Mouse (Mus musculus) heart, embryonic 10.5 days (tissue): ENCODE data around the gene 1600014C23Rik. TPM values are rescaled to one million over a fixed set of nuclear protein-coding genes. Genes with fewer than 3 reads are reported as not detected.
A peak's percentile ranks its signal among the peaks of the same experiment; 100 is the strongest.

ENCODE experiments used
- DNase-seq: peaks from one replicate; pipeline ENCODE4 v3.0.0-alpha.2; 2017; ENCODE audit warnings: low spot score
- H3K27ac ChIP-seq: fragments of 300-500 bp; sonication (generic); 2 replicates; pipeline ENCODE4 v1.5.1; 2016; ENCODE audit warnings: mild to moderate bottlenecking
- H3K27me3 ChIP-seq: fragments of 300-500 bp; sonication (generic); 2 replicates; pipeline ENCODE4 v1.6.1; 2016; ENCODE audit warnings: mild to moderate bottlenecking; ENCODE audit not compliant: poor library complexity, insufficient read depth, severe bottlenecking
- H3K36me3 ChIP-seq: fragments of 300-500 bp; sonication (generic); 2 replicates; pipeline ENCODE4 v1.6.1; 2016; ENCODE audit warnings: mild to moderate bottlenecking, moderate library complexity
- H3K4me1 ChIP-seq: fragments of 300-500 bp; sonication (generic); 2 replicates; pipeline ENCODE4 v1.6.1; 2016; ENCODE audit warnings: mild to moderate bottlenecking
- H3K4me3 ChIP-seq: fragments of 300-500 bp; sonication (generic); 2 replicates; pipeline ENCODE4 v1.5.1; 2016; ENCODE audit warnings: mild to moderate bottlenecking, moderate library complexity
- H3K9me3 ChIP-seq: fragments of 300-500 bp; sonication (generic); 2 replicates; pipeline ENCODE4 v1.6.1; 2016; ENCODE audit warnings: mild to moderate bottlenecking, moderate library complexity
- WGBS: fragments of 180-500 bp; shearing (Covaris S2); methylation state at CpG from one replicate; pipeline ENCODE4 v1.1.7; 2016; 5-methylcytosine and 5-hydroxymethylcytosine counted together
- polyA plus RNA-seq: library from polyadenylated mRNA; unstranded; fragments of >200 nt; fragmentation: Nextera tagmentation; extraction: Ambion mirVana; gene quantifications from 2 replicates; pipeline ENCODE4 v1.2.1, GENCODE M21; 2016

1600014C23Rik gene
- polyA plus RNA-seq, 1 experiment from 2014 or later = not detected

- Histone ChIP-seq H3K36me3 (no peaks in the 10 kb centered on the region), H3K4me3 (no peak overlapping the region)
- 27% methylated on average over 3 of the region's 3 CpGs for WGBS
These were observed 23.8 kb downstream of the 1600014C23Rik start for GRCm38 (mm10) chr17:45709829-45710228.

GRCm38 (mm10) chr17:45708179-45708578 lies 25.5 kb downstream of the 1600014C23Rik start:
- Histone ChIP-seq H3K4me1 (peaks cover 27% of the 10 kb centered on the region), H3K36me3 (no peaks in the 10 kb centered on the region), H3K27ac (no peak overlapping the region), H3K27me3 (no peaks in the 10 kb centered on the region), H3K4me3 (no peak overlapping the region), H3K9me3 (no peaks in the 10 kb centered on the region)
- no peak for DNase-seq
- 77% methylated on average over 8 of the region's 8 CpGs for WGBS

More at GRCm38 (mm10) chr17:45709829-45710228, 23.8 kb downstream of the 1600014C23Rik start:
- no peak overlapping the region for H3K27ac ChIP-seq
- DNase-seq = no peak
- H3K27me3 ChIP-seq = no peaks in the 10 kb centered on the region
- no peaks in the 10 kb centered on the region for H3K9me3 ChIP-seq
- peaks cover 26% of the 10 kb centered on the region for H3K4me1 ChIP-seq

DNA sequence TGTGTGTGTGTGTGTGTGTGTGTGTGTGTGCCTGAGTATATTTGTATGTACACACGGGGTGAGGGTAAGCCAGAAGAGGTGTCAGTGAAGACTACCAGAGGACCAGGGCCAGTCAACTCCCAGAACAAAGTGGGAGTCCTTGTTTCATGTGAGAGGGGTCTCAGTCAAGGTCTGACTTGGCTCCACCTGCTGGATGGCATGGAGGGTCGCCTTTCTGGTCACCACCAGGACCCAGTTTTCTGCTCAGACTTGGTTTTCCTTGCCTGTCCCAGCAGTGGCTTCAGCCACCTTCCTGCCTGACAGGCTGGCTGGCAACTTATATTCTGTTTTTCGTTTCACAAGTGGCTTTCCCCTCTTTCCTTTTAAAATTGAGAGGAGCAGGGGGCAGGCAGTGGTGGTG lies 26.3 kb downstream of the 1600014C23Rik start:
- H3K36me3 ChIP-seq = no peaks in the 10 kb centered on the region
- H3K4me3 ChIP-seq = no peak overlapping the region
- WGBS = 19% methylated on average over 3 of the region's 3 CpGs
- H3K4me1 ChIP-seq = peaks cover 27% of the 10 kb centered on the region
- no peak for DNase-seq
- no peak overlapping the region for H3K27ac ChIP-seq
- no peaks in the 10 kb centered on the region for H3K27me3 ChIP-seq
- H3K9me3 ChIP-seq = no peaks in the 10 kb centered on the region

GRCm38 (mm10) chr17:45706796-45707195 lies 26.8 kb downstream of the 1600014C23Rik start:
- H3K36me3 ChIP-seq = no peaks in the 10 kb centered on the region
- H3K4me3 ChIP-seq = no peak overlapping the region
- no peak for DNase-seq
- no peak overlapping the region for H3K27ac ChIP-seq
- peaks cover 23% of the 10 kb centered on the region for H3K4me1 ChIP-seq
- no peaks in the 10 kb centered on the region for H3K9me3 ChIP-seq
- no peaks in the 10 kb centered on the region for H3K27me3 ChIP-seq
- WGBS = 69% methylated on average over 5 of the region's 5 CpGs

GRCm38 (mm10) chr17:45703187-45703586 lies 30.5 kb downstream of the 1600014C23Rik start:
- no peak for DNase-seq
- Histone ChIP-seq H3K27ac (no peak overlapping the region), H3K9me3 (no peaks in the 10 kb centered on the region), H3K4me3 (no peak overlapping the region), H3K36me3 (peaks cover 8% of the 10 kb centered on the region), H3K4me1 (peaks cover 36% of the 10 kb centered on the region), H3K27me3 (no peaks in the 10 kb centered on the region)
- WGBS = 60% methylated on average over 7 of the region's 7 CpGs

DNA sequence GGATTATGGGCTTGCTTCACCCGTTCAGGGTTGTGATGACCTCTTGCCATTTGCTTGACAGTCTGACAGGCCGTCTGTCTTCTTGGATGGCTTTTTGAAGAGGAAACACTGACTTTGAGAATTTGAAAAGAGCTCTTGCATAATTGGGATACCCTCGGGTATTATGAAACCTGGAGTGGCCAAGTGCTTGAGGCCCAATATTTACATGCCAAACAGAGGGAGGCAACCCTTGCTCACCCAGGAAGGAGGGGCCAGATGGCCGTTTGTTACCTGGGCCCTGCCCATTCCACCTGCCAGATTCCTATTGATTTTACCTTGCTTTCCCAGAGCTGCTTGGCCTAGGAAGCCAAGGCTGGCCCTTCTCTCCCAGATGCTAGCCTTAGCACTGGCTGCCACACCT lies 31.4 kb downstream of the 1600014C23Rik start:
- Histone ChIP-seq H3K27me3 (no peaks in the 10 kb centered on the region), H3K4me1 (peaks cover 32% of the 10 kb centered on the region), H3K4me3 (no peak overlapping the region), H3K36me3 (peaks cover 16% of the 10 kb centered on the region), H3K9me3 (no peaks in the 10 kb centered on the region), H3K27ac (no peak overlapping the region)
- DNase-seq = no peak
- WGBS = 64% methylated on average over 4 of the region's 4 CpGs

- no peaks in the 10 kb centered on the region for H3K9me3 ChIP-seq
- no peak overlapping the region for H3K4me3 ChIP-seq
- peaks cover 26% of the 10 kb centered on the region for H3K36me3 ChIP-seq
- H3K27ac ChIP-seq = peak overlapping the region; percentile 87
- no peaks in the 10 kb centered on the region for H3K27me3 ChIP-seq
- no peak for DNase-seq
- WGBS = 63% methylated on average over 9 of the region's 9 CpGs
- H3K4me1 ChIP-seq = peaks cover 34% of the 10 kb centered on the region
These were observed 32.4 kb downstream of the 1600014C23Rik start for GRCm38 (mm10) chr17:45701236-45701591.

DNA sequence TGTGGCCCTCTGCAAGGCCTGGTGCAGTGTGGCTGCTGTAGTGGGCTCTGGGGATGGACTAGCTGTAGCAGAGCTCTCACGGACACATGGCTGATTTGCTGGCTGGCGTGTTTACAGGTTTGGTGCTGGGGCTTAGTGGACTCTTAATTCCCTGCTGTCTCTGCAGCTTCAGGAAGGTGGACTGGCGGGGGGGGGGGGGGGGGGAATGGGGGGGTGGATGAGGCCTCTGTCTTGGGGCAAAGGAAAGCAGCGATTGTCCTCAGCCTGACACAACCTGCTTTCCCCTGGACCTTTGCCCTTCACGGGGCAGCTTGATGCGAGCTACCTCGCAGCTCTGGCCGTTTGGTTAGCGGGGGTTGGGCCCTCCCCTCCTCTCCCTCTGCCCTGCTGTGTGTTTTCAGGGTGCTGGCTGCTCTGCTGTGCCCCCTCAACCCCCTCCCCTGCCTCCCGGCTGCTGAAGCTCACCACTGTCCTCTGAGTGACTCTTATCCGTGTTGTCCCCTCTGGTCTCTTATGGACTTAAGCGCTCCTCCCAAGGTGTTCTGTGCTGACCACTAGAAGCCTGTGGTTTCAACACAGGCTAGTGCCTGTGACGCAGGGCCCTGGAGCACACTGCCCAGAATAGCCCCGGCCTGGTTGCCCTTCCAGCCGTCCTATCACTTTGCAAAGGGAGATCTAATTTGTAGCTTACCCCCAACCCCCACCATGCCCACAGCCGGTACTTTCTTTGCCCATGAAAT lies 33.0 kb downstream of the 1600014C23Rik start:
- 42% methylated on average over 10 of the region's 16 CpGs for WGBS
- H3K4me3 ChIP-seq = no peak overlapping the region; the same call in 1 of the 2 replicates
- H3K27me3 ChIP-seq = no peaks in the 10 kb centered on the region
- no peaks in the 10 kb centered on the region for H3K9me3 ChIP-seq
- no peak for DNase-seq
- H3K27ac ChIP-seq = peak overlapping the region; percentile 87
- peaks cover 36% of the 10 kb centered on the region for H3K4me1 ChIP-seq
- H3K36me3 ChIP-seq = peaks cover 27% of the 10 kb centered on the region

DNA sequence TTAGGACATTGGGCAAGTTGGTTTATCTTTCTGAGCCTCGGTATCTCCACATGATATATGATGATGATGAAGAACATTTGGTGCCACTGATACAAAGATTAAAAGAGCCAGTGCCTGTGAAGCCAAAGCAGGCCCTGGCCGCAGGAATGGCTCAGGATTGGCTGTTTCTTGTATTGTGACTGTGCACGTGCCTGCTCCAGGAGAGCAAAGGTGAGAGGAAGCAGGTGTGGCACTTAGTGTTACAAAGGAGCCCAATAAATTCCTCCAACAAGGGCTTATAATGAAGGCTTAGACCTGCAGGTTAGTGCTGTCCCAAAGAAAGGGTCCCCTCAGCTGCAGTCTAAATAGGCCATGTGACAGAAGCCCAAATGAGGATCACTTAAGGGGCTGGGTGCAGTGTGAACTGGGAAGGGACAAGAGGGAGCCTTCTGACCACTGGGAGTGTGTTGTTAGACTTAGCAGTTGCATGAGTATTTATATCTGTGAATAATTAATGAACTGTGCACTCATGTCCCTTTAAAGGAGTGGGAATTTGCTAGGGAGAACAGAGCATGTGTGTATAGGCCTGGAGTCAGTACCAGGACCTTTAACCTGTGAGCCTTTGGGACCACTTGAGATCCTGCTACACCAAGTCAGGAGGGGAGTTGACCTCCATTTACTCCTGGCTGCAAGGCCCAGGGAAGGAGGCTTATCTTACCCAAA lies 34.5 kb downstream of the 1600014C23Rik start:
- H3K4me3 ChIP-seq = no peak overlapping the region
- DNase-seq = no peak
- 89% methylated on average over 3 of the region's 3 CpGs for WGBS
- no peak overlapping the region for H3K27ac ChIP-seq
- peaks cover 30% of the 10 kb centered on the region for H3K36me3 ChIP-seq
- H3K4me1 ChIP-seq = peaks cover 44% of the 10 kb centered on the region
- H3K9me3 ChIP-seq = no peaks in the 10 kb centered on the region
- H3K27me3 ChIP-seq = no peaks in the 10 kb centered on the region

- Histone ChIP-seq H3K4me1 (peaks cover 52% of the 10 kb centered on the region), H3K4me3 (no peak overlapping the region), H3K27me3 (no peaks in the 10 kb centered on the region), H3K36me3 (peaks cover 30% of the 10 kb centered on the region), H3K27ac (no peak overlapping the region), H3K9me3 (no peaks in the 10 kb centered on the region)
- 87% methylated on average over 6 of the region's 6 CpGs for WGBS
- DNase-seq = no peak
These were observed 35.3 kb downstream of the 1600014C23Rik start for GRCm38 (mm10) chr17:45698368-45698767.

DNA sequence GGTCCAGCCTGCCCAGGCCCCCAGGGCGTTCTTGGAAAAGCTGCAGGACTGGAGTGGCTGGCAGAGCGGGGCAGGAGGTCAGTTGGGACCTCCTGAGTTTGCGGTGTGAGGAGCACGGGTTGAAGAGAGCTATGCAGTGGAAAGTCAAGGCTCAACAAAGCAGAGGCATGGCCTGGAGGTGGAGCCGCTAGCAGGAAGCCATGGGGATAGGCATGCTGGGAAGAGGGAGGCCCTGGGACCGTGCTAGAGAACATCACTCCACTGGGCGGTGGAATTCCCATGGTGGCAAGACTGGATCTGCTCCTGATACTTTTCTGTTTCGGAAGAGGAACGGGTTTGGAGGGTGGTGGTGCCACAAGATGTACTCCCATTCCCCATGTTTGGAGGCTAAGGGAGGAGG lies 36.7 kb downstream of the 1600014C23Rik start:
- Histone ChIP-seq H3K4me3 (no peak overlapping the region), H3K36me3 (peaks cover 30% of the 10 kb centered on the region), H3K27ac (no peak overlapping the region), H3K9me3 (no peaks in the 10 kb centered on the region), H3K27me3 (no peaks in the 10 kb centered on the region), H3K4me1 (peaks cover 66% of the 10 kb centered on the region)
- DNase-seq = no peak
- WGBS = 87% methylated on average over 9 of the region's 9 CpGs

DNA sequence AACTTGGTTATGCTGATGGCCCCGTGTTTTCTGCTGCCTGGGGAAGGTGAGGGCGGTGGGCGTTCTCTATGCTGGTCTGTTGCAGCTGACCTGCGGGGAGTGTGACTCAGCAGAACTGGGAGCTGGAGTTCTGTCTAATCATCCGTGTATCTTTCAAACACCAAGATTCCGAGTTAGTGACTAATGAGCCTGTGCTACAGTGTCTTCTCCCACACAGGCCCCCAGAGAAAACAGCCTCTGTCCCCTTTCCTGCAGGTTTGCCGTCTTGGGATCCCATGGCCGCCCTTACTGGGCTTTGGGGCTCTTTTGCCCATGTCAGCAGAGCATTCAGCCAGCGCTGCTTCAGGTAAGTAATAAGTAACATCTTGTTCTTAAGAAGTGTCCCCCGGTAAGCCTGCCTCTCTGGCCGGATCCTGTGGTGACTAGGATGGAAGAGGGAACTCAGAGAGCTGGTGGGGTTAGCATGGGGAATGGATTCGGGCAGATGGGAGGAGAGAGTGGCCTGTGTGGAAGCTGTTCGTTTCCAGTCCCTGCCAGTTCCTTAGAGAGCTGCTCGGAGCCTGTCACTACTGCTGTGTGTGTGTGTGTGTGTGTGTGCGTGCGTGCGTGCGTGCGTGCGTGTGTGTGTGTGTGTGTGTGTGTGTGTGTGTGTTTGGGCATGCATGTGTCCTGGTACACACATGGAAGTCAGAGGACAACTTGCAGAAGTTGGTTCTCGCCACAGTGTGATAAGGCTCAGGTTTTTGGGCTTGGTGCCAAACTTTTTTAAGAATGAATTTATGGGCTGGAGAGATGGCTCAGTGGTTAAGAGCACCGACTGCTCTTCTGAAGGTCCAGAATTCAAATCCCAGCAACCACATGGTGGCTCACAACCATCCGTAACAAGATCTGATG lies 38.2 kb downstream of the 1600014C23Rik start:
- Histone ChIP-seq H3K27me3 (no peaks in the 10 kb centered on the region), H3K4me3 (no peak overlapping the region), H3K4me1 (peaks cover 62% of the 10 kb centered on the region), H3K36me3 (peaks cover 30% of the 10 kb centered on the region), H3K27ac (peak overlapping the region; percentile 64), H3K9me3 (no peaks in the 10 kb centered on the region)
- no peak for DNase-seq
- WGBS = 59% methylated on average over 23 of the region's 23 CpGs
